Mouse (Mus musculus) layer of hippocampus, adult 2 months (tissue): ENCODE measurements around the gene Rhoq. TPM values are rescaled to one million over a fixed set of nuclear protein-coding genes. Genes with fewer than 3 reads are reported as not detected.

Experiments used
- DNase-seq, 2 experiments: peaks; one replicate each; pipeline ENCODE4 v3.0.0; 2022; ENCODE audit warnings: low spot score in 2 of 2
- H3K27ac ChIP-seq: fragments of 200-600 bp; 2 replicates; pipeline ENCODE4 v1.8.1; 2022
- H3K4me3 ChIP-seq: fragments of 200-600 bp; 2 replicates; pipeline ENCODE4 v1.8.1; 2022; ENCODE audit warnings: mild to moderate bottlenecking
- CTCF ChIP-seq: fragments of 200-600 bp; conservative IDR thresholded peaks from 2 replicates; pipeline ENCODE4 v1.8.1; 2022; ENCODE audit warnings: antibody characterized with exemption, mild to moderate bottlenecking, moderate library complexity
- total RNA-seq, 2 experiments: library from RNA; stranded (reverse); gene quantifications; 2 replicates each; pipeline ENCODE4 v1.2.3; 2021

Rhoq gene
- total RNA-seq, 2 experiments from 2014 or later, result 25.5 to 35.0 TPM

DNA sequence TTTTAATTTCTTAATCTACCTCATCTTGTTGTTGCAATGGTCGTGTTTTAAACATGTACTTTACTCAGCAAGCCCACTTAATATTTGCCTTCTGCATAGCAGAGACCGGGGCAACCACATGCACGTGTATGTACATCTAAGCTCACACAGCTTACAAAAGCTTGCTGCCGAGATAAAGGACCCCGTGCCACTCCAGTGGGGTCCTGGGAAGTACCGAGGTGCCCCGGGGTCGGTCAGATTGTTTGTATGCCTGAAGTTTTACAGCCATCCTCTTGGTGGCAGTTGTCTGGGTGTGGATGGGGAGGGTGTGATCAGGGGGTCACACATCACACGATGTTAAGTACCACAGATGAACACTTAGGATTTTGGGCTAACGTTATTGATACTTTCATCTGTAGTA, 3.2 kb downstream of the Rhoq start:
- TF ChIP-seq CTCF, result peak; percentile 36

DNA sequence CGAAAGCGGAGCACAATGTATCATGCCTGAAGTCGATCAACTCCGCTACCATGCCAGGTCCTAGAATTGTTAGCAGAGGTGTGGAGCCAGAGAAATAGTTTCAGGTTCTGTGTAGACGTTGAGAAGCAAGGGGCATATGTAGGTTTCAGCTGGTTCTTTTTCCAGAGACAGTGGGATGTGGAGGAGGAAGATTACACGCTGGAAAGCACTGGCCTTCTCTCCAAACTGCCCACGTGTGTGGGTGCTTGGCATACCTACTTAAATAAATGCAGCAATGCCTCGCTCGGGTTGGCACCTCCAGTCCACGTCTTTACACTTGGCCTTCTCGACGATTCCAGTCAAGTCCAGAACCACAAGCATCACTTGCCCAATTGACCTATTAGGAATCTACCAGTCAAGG, 4.2 kb downstream of the Rhoq start:
- no peak for TF ChIP-seq CTCF
- Histone ChIP-seq H3K4me3 (no peak overlapping the region), H3K27ac (peak overlapping the region; percentile 33; the same call in 1 of the 2 replicates)
- no peak for DNase-seq

More for the DNA sequence above, 3.2 kb downstream of the Rhoq start:
- no peak overlapping the region for H3K4me3 ChIP-seq
- H3K27ac ChIP-seq, result no peak overlapping the region
- no peak for DNase-seq

DNA sequence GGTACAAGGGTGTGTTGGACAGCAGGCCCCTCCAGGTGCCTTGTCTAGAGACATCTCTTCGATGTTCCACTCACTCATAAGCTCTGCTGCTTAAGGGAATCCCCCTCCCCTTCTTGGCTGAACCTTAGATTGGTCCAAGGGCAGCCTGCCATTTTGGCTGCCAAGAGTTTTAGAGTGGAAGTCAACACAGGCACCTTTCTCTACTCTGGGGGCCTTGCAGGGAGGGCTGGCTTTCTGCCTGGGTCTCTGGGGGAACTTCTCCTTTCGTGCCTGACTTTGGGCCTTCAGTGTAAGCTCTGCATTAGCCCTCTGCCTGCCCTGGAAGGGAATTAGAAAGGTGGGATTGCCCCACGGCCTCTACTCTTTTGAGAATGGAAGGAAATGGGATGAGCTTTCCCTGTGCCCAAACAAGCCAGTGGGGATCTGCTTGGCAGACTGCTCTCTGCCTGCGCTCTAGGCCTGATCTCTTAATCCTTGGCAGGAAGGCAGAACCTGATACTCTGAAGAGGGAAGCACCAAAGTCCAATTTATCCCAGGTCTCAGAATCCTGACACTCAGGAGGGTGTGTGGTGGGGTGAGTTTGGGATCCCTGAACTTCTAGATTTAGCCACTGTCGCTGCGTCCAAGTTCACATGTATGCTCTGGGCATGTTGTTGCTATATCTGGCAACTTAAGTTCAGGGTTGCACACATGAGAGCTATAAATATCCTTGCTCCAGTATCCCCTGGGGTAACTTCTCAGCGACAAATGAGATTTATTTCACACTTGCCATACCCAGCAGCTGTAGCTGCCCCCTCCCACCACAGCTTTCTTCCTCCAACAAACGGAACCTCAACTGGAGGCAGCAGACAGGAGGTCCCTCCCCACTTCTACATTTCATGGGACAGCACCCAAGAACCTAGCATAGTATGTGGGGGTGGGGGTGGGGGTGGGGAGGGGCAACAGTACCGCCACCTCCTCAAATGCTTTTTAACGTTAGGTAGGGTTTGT, 4.9 kb downstream of the Rhoq start:
- H3K27ac ChIP-seq, result peak overlapping the region; percentile 33; the same call in 1 of the 2 replicates
- no peak for TF ChIP-seq CTCF

DNA sequence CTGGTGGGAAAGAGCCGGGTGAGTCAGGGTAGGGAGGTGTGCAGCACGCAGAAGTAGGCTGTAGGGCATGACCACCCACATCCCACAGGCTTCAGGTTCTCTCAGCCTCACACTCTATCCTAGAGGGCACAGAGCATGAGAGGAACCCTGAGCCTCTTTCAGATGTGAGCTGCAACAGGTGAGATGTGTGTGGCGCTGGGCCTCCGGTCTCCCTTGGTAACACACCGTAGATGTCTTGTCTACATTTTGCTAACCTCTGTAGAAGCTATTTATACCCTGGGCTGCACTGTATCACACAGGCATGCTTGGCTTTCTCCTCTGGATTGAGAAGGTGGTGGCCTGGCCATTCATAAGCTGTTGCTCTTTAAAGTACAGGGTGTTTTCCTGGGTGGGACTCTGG, 5.7 kb downstream of the Rhoq start:
- Histone ChIP-seq H3K27ac (no peak overlapping the region), H3K4me3 (no peak overlapping the region)
- TF ChIP-seq CTCF, result no peak
- no peak for DNase-seq

More for the DNA sequence above, 4.9 kb downstream of the Rhoq start:
- DNase-seq, result no peak
- H3K4me3 ChIP-seq, result no peak overlapping the region

DNA sequence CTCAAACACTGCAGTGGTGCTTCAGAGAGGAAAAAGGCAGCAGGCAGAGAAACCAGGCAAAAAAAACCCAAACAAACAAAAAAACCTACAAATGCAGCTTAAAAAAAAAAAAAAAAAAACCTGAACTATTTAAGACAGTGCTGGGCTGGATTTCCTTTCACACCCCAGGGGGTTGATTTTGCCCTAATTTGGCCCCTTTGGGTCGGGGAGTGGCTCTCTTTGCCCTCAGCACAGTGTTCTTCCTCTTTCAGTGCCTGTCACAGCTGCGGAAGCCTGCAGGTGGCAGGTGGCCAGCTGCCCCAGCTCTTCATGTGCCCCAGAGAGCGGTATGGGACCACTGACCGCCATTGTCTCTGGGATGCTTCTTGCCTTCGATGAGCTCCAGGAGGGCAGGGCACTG, 6.7 kb downstream of the Rhoq start:
- H3K27ac ChIP-seq, result no peak overlapping the region
- DNase-seq, result no peak
- TF ChIP-seq CTCF, result no peak; the same call in 1 of the 2 replicates
- H3K4me3 ChIP-seq, result no peak overlapping the region

DNA sequence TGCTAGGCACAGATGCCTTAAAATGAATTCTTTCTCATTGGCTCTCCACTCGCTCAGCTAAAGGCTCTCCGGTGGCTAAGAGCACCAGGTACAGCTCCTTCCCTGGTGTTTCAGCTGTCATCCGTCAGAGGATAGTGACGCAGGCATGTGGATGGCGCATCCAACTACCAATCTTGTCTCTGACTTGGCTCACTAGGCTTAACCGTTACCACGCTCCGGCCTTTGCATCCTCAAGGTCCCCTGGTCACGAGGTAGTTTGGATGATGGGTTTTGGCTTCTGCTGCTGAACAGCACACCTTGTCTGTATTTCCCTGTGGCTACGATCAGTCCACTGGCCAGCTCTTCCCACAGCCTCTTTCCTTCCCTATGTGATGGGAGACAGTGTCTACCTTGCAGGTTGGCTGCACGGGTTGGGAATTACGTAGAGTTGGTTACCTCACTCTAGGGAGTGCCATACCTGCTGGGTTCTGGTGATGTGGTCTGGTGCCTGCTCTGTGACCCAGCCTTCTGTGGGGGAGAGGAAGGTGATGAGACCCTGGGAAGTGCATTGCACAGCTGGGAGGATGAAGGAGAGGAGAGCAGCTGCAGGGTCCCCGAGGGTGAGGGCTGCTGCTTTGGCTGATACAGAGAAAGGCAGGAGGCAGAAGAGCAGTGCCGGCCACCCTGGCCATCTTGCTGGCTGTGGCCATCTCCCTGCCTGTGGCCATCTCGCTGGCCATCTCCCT, 7.3 kb downstream of the Rhoq start:
- no peak for TF ChIP-seq CTCF
- no peak for DNase-seq
- Histone ChIP-seq H3K4me3 (no peak overlapping the region), H3K27ac (no peak overlapping the region)

DNA sequence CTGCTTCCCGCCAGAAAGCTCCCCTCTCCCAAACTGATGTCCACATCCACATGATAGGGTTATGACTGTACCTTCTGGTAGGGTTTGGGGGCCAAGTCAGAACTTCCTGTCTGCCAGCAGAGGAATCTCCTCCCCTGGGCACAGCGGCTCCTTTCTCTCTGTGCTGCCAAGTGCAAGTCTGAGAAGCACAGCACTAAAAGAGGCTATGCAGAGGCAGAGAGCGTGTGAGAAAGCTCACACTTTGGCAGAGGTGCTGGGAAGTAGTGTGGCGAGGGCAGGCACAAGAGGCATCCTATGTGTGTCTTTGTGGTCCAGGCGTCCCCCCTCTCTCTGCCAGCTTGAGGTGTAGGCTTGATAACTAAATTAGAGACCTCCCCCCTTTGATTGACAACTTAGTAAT, 8.2 kb downstream of the Rhoq start:
- H3K27ac ChIP-seq, result no peak overlapping the region

DNA sequence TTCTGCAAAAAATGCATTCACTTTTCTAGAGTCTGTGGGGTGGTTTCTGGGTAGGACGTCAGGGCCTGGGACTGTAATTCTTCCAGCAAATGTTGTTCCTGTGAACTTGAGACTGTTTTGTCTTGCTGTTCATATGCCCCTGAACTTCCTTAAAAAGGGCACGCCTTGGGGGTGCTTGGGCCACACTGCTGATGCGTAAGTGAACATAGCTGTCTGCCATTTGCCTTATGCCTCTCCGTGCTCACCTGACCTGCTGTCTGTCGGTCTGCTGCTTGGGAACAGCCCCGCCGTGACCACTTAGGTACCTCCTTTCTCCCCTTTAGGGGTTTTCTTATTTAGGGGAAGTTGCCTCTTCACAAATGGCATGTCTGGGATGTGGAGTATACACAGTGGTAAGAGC, 9.0 kb downstream of the Rhoq start:
- no peak for DNase-seq
- no peak for TF ChIP-seq CTCF
- H3K27ac ChIP-seq, result no peak overlapping the region
- no peak overlapping the region for H3K4me3 ChIP-seq

More for the DNA sequence above, 8.2 kb downstream of the Rhoq start:
- no peak for DNase-seq
- no peak for TF ChIP-seq CTCF
- H3K4me3 ChIP-seq, result no peak overlapping the region

DNA sequence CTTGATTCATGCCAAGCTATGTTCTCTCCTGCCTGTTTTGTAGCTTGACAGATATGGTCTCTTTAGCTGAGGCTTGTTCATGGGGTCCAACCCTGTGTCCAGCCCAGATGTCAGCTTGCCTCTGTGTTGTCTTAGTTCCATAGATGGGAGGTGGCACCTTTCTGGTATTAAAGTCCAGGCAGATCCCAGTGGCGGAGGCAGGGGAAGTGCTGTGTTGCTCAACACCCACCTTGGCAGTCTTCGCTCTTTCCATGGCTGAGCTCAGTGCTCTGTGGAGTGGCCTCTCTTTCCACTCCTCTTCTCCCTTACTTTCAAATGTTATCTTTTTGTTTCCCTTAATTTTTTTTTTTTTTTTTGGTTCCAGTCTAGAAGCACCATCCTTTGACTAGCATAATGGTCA, 10.2 kb downstream of the Rhoq start:
- H3K27ac ChIP-seq, result no peak overlapping the region
- no peak for TF ChIP-seq CTCF
- DNase-seq, result no peak
- no peak overlapping the region for H3K4me3 ChIP-seq

DNA sequence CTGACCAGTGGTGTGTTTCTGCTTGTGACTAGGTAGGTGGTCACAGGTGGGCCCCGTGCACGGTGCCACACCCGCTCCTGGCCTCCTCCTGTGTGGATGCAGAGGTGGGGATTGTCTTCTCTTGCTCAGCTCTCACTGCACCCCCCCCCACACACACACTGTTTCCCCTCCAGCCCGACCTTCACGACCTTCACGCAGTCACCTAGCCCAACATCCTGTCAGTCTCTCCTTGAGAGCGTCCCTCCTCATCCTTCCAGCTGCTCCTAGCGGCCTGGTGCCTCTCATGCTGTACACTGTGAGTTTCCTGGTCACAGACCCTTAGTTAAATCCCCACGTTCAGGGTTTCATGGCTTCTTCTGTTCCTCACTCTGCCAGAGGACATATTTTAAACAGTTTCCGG, 13.5 kb downstream of the Rhoq start:
- Histone ChIP-seq H3K27ac (no peak overlapping the region), H3K4me3 (no peak overlapping the region)
- DNase-seq, result no peak
- no peak for TF ChIP-seq CTCF

DNA sequence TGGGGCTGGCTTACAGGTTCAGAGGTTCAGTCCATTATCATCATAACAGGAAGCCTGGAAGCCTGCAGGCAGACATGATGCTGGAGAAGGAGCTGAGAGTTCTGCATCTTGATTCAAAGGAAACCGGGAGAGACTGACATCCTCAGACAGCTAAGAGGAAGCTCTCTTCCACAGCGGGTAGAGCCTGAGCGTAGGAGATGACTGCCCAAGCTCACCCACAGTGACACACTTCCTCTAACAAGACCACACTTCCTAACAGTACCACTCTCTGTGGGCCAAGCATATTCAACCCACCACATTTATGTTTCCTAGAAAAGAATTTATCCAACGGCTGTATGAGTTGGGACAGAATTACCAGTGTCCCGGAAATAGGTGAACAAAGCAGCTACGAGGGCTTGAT, 15.6 kb downstream of the Rhoq start:
- DNase-seq, result no peak
- no peak overlapping the region for H3K4me3 ChIP-seq
- TF ChIP-seq CTCF, result no peak
- peak overlapping the region; percentile 57; the same call in 1 of the 2 replicates for H3K27ac ChIP-seq

DNA sequence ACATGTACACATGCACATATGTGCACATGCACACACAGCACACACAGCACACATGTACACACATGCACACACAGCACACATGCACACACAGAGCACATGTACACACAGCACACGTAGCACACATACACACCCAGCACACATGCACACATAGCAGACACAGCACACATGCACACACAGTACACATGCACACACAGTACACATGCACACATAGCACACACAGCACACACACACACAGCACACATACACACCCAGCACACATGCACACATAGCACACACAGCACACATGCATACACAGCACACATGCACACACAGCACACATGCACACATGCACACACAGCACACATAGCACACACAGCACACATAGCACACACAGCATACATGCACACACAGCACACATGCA, 18.3 kb downstream of the Rhoq start:
- Histone ChIP-seq H3K27ac (no peak overlapping the region), H3K4me3 (no peak overlapping the region)
- no peak for TF ChIP-seq CTCF
- no peak for DNase-seq

DNA sequence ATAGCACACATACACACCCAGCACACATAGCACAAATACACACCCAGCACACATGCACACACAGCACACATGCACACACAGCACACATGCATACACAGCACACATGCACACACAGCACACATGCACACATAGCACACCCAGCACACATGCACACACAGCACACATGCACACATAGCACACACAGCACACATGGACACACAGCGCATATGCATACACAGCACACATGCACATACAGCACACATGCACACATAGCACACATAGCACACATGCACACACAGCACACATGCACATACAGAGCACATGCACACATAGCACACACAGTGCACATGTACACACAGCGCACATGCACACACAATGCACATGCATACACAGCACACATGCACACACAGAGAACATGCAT, 18.8 kb downstream of the Rhoq start:
- TF ChIP-seq CTCF, result no peak
- no peak overlapping the region for H3K27ac ChIP-seq
- no peak for DNase-seq
- no peak overlapping the region for H3K4me3 ChIP-seq
